Mouse (Mus musculus): ENCODE results near the gene Gm48551.
A peak's percentile ranks its signal among the peaks of the same experiment; 100 is the strongest.

Gm48551 gene

DNA sequence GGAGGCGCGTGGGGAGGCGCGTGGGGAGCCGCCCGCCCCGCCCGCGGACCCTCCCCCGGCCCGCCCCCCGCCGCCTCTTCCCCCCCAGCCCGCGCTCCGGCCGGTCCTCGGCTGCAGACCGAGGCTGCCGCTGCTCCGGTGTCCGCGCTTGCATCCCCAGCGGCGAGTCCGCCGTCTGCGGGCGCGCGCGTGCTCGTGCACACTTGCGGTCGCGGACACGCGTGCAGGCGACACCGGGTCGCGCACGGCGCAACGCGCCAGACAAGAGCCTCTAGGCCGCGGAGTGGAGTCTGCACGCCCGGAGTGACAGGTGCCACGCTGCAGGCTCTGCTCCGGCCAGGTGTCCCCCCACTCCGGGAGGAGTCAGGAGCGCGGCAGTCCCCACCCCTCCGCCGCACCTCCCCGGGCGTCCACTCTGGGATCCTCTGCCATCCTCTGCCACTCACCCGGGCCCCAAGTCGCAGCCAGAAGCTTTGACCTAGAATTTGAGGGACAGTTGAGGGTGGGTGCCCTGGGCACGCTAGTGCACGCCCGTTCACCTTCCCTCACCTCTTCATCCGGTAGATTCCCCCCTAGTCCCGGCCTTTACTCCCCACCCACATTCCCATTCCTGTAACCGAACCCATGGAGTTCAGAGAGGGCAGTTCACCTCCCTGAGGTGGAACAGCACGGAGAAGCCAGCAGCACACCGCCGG is 46.7 kb downstream of the Gm48551 start:
- peak; percentile 64 for DNase-seq (ENCODE audit: low spot score)

DNA sequence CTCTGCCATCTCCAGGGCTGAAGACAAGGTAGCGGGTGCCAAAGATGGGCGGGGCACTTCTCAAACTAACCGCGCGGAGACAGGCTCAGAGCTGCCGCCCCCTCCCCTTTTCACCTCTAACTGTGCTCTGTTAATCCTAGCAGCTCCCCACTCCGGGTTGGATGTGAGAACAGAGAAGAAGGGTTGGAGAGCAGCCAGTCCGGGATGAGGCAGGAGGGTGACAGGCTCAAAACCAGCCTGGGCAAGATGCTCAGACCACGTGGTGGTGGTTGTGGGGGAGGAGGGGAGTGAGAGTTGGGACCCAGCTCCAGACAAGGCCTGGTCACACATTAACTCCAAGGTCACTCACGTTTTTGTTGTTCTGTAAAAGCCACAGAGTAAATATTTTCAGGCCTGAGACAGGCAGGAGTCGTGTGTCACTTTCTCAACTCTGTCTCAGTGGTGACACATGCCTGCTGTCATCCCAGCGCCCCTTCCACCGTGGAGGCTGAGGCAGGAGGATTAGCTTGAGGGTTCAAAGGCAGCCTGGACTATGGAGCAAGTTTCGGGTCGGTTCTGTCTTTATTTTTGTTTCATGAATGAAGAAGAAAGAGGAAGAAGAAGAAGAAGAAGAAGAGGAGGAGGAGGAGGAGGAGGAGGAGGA is 47.4 kb downstream of the Gm48551 start:
- peak; percentile 77 for DNase-seq (ENCODE audit: low spot score)

DNA sequence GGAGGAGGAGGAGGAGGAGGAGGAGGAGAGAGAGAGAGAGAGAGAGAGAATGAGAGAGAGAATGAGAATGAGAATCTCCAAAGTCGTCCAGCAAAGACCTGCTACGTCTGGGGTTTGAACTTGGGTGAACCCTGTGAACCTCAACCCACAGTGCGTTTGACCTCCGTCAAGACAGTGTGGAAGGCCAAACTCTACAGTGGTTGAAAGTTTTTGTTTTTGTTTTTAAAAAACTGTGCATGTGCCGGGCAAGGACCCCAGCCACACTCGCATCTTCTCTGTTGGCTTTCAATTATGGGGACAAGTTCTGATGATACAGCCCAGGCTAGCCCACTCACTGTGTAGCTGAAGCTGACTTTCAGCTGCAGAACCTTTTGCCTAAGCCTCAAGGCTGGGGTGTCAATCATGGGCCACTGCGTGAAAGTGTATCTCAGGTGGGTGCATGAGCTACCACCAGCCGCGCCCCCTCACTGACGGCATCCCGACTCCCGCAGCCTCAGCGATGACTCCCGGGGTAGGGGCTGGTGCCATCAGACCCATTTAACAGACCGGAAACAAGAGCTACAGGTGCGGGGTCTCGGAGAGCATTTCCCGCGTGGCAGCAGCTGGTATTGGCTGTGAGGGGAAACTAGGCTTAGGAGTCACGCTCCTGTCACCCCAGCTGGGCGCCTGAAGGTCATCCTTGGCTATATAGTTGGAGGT is 48.1 kb downstream of the Gm48551 start:
- DNase-seq (ENCODE audit: low spot score) = peak; percentile 10

DNA sequence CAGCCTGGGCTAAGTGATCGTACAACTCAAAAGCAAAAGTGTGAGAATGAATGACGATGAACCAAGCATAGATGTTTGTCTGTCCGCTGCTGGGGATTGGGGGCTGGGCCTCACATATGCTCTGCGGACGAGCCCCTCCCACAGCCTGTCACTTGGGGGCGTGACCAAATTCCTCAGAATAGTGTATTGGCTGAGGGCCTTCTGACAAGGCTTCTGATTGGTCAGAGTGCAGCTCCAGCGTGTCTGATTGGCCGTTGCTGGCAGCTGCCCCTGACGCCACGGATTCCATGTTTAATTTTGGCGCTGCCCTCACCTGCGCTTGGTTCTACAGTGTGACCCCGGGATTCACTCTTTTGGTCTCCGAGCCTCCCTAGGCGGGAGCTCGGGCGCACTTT is 48.6 kb downstream of the Gm48551 start:
- DNase-seq (ENCODE audit: low spot score) = peak; percentile 97

DNA sequence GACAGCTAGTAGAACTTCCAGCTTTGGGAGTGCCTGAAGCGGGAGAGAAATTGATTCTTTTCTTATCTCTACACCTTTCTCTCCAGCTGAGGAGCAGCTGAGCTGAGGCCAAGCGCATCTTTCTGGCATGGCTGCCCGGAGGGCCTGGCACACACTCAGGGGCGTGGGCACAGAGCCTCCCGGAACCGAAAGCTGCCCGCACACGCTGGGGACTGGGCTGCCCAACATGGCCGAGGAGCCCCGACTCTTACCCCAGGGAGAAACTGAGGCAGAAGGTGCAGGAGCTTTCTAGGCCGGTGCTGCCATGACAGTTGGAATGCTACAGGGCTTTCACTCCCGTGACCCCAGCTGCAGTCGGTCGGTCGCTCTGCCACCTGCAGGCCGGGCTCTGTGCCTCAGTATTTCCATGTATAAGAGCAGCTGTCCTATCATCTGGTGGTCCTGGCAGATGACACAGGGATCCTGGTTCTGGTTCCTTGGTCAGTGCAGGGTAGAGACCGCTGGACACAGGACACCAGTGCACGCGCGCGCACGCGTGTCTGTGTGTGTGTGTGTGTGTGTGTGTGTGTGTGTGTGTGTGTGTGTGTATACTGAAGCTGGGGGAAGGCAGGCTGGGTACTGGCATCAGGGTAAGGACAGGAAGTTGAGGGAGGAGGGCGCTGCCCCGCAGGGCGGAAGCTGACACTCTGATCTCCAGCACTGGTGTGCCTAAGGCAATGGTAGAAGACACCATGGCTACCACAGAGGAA is 49.4 kb downstream of the Gm48551 start:
- DNase-seq (ENCODE audit: low spot score) = peak; percentile 80

DNA sequence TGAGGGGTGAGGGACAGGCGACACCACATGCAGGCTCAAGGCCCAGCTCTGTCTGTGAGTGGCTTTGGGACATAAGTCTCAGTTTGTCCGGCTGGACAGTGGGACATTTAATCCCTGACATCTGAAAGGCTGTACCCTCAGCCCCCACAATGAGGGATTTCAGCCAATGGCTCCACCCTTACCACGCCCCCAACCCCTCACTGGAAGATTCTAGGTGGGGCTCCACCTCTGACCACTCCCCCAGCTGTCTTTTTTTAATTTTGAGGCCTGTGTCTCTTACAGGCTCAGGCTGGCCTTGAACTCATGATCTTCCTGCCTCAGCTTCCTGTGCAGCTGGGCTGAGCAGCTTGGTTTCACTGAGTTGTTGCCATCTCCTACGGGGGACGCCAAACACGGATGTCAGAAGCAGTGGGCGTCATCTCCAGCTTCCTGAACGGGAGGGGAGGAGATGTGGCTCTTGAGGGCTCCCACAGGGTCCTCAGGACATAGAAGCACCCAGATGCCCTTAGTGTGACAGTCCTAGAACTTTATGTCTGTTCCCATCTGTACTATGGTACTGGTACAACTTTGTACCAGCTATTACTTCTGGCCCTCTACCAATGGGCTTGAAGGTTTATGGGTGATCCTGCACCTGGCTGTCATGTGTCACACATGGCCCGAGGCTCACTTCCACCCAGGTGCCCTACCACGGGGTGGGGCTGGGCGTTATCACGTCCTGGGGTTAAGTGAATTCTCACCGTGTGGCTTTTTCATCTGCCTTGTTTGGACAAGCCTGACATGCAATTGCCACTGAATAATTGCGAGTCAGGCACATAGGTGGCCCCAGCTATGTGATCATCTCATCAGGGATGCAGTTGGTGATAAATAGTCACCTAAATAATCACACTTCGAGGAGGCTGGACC is 50.3 kb downstream of the Gm48551 start:
- peak; percentile 56 for DNase-seq (ENCODE audit: low spot score)

DNA sequence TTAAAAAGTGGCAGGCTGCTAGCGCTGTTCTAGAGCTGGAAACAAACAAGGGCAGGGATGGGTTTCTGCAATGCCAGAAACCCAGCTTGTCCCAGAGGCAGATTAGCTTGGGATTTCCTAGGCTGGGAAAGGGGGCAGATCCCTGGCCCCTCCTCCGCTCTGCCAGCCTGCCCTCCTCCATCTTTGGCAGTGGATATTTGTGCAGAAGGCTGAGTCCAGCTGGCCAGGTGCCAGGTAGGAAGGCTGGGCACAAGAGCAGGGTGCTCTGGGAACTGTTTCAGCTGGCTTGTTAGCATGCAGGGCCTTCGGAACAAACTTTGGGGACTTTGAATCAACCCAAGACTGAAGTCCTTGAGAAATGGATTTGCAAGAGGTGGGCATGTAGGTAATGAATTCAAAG is 51.2 kb downstream of the Gm48551 start:
- DNase-seq (ENCODE audit: low spot score) = peak; percentile 89

DNA sequence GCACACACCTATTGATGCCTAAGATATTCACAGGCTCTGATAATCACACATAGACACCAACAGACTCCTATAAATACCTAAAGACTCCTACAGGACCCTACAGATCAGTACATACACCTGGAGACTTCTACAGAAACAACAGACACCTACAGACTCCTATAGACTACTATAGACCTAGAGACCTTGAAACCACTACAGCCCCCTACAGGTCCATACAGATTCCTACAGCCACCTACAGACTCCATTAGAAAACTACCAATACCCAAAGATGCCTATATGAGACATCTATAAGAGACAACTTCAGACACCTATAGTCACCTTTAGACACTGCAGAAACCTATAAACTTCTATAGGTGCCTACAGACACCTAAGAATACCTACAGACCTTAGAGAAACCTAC is 56.8 kb downstream of the Gm48551 start:
- peak; percentile 27 for DNase-seq (ENCODE audit: low spot score)
